Mouse (Mus musculus): ENCODE measurements around the gene Ppp1r26.

Ppp1r26 gene

DNA sequence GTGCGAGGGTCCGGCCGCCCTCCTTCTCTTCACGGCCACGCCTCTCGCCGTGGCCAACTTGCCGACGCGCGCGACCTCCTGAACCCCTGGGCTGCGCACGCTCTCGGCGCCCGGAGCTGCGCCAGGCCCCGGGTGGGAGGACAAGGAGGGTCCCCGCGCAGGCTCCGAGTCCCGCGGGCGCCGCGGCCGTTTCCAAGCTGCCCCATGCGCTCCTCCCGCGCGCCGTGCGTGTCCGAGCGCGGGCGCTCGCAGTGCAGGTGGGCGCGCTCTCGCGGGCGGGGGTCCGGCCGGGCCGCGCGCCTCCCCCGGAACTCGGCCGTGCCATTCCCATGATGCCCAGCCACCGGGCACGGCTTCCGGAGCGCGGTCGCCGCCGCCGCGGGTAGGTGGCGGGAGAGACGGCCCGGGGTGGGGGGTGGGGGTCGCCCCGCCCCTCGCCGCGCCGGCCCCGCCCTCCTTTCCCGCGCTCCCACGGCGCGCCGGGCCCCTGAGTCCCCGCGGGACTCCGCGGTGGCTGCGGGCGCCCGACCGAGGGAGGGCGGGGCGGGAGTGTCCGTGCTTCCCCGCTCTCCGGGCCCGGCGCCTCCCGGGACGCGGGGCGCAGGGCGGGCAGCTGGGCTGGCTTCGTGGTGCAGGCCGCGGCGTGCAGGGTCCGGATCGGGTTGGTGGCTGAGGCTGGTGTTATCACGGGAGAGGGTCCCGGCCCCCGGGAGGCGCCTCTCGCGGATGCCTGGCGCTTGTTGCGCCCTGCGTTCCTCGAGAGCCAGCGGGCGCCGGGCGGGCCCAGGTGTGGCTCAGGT, at the start of gene Ppp1r26:
Gene Ppp1r26, plus strand, starts transcription at position 286 of the 800 bp plus-strand sequence.
- peak; percentile 37 to 51 for DNase-seq (ENCODE audit: low spot score in 2 of 2)

DNA sequence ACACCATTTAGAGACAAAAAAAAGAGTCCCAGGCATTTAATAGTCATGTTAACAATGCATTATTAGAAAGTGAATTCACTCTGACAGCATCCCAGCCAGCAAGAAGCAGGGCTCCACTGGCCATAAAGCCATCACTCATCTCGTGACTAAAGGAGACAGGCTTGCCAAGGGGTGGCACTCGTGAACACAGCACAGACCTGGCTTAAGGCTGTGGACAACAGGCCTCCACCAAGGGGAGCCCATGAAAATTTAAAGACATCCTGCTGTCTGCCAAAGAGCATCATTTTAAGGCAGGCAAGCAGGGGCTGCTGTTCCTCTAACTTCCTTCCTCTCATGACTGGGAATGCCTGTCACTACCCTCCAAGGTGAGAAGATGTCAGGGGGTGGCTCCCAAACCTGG, 49.7 kb upstream of the Ppp1r26 start:
- no peak for DNase-seq (ENCODE audit: low spot score in 2 of 2)

DNA sequence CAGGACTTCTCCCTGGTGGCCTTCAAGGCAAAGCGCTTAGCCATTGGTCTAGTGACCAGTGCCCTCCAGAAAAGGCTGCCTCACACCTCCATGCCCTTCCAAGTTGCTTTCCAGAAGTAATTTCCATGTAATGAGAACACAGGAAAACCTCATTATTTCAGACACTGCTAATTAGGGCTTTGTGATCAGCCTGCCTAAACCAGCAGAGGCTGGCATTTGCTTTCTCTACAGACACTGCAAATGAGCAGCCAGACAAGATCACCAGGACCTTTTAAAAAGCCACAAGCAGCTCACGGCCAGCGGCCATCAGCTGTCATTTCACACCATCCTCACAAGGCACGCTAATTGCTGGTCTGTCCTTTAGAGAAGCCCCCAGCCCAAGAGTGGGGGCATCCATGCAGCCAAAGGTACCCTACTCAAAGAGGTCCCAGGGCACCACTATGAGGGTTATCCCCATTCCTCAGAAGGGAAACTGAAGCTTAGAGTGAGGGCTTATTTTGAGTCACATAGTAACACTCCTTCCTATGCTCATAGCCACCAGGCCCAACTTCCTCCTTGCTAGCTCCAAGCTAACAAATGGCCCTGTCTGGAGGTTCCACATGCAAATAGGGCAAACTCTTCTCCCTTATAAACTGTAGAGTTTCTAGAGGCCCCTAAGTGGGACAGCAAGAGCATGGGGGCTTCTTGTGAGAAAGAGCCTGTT, 49.0 kb upstream of the Ppp1r26 start:
- DNase-seq (ENCODE audit: low spot score in 2 of 2): no peak

DNA sequence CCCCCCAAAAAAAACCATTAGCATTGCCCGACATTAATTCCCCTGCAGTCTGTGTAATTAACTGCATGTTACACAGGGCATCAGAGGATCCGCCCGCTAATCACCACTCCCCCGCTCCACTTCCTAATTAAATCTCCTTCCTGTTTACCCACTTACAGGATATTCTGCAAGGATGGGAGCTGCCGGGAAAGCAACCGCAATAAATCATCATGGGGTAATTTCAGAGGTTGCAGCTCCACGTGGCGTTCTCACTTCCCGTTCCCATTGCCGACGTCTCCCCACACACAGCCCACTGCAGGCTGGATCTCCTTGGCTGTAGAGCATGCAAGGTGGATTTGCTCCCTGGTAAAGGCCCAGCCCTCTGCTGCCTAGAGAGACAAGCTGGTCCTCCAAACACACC, 45.0 kb upstream of the Ppp1r26 start:
- DNase-seq (ENCODE audit: low spot score in 2 of 2): no peak

DNA sequence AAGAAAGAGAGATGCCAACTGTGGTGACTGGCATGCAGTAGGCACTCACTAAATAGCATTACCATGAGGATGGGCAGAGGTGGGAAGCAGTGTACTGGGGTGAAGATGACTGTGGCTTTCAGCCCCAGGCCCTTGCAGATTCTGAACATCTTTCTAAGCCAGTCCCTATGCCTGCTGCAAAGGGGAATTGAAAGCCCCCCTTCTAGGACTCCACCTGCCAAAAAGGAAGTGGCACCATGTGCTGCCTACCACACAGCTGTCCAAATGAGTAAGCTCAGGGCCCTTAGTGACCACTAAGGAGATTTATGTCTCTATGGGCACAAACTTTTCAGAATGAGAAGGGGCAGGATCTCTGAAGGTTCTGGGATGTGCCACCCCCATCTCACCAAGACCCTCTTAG, 44.5 kb upstream of the Ppp1r26 start:
- DNase-seq (ENCODE audit: low spot score in 2 of 2): no peak

DNA sequence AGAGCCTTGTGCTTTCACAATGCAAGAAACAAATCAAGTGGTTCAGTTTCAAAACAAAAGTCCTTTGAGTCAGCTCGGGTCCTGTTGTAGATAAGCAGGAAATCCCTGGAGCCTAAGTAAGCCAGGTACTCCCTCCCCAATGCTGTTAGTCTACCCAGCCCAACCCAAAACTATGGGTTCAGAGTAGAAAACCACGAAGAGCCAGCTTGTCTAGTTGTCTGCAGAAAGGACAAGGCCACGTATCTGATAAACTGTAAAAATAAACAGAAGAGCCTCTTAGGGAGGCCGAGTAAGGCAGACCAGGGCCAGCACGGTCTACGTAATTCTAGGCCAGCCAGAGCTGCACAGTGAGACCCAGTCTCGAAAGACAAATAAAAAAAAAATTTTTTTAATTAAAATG, 38.8 kb upstream of the Ppp1r26 start:
- DNase-seq (ENCODE audit: low spot score in 2 of 2): no peak

DNA sequence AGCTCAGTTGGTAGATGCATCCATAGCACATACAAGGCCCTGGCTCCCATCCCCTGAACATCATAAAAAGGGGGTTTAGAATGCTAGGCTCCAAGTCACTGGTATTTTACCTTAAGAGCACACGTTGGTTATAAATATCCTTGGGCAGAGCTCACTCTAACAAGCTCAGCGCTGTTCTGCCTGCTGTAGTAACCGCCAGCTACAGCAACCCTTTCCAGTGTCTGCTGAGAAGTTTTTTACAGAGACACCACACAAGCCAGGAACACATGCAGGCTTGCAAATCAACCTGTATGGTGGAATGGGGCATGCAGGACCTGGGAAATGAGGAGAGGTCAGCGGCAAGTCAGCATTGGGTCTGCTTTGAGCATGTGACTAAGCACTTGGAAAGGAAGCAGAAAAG, 37.5 kb upstream of the Ppp1r26 start:
- no peak for DNase-seq (ENCODE audit: low spot score in 2 of 2)

DNA sequence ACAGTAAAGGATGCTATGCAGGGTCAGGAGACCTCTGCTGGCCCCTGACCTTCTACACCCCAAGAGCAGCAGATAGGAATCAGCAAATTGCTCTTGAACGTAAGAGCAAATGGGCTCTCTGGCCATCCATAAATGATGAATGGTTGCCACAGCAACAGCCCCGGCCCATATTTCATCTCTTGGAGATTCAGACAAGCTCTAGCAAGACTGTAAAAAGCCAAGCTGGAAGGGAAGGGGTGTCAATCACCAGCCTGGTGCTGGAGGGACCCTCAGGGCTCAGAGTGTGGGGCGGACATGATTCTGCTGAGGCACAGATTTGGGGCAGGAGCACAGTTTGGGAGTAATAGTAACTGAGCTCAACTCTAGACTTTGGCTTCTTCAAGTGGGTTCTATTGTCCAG, 37.0 kb upstream of the Ppp1r26 start:
- DNase-seq (ENCODE audit: low spot score in 2 of 2): no peak

DNA sequence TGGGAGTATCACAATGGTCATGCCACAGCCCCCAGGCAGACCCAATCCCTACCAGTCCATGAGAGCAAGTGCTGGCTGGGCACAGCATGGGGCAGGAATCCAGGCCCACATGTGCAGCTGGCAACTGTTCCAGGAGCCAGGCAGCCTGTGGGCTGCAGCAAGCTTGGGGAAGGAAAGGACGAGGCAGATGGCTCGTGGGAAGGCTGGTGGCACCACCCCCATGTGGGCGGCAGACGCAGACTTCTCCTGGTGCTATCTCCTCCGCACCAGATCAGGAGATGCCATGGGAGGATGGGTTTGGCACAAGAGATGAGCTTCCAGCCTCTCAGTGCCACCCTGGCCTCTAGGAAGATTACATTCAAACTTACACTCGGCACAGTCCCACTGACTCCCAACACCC, 33.7 kb upstream of the Ppp1r26 start:
- peak; percentile 92 to 96 for DNase-seq (ENCODE audit: low spot score in 2 of 2)

DNA sequence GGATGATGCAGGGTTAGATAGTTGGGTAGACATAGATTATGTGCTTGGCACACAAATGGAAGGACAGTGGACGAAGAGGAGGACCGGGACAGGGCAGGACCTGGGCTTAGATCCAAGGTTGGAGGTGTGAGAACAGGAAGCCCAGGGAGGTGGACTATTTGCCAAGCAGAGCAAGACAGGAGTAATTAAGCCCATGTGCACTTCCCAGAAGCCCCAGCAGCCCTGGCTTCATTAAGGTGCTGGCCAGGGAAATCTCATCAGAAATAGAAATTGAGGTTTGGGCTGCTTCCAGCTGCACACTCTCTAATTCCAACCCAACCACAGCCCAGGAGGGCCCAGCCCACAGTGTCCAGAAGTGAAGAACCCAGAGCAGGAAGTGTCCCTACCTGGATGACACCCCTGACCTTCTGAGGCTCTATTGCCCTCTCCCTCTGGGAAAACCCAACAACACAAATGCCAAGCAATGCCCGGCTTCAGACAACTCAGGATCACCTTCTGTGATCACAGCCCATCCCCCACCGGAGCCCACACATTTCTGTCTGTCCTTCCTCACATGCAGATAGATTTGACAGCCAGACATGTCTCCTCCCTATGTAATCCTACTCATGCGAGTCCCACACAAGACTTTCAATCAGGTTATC, 32.4 kb upstream of the Ppp1r26 start:
- DNase-seq (ENCODE audit: low spot score in 2 of 2): no peak

DNA sequence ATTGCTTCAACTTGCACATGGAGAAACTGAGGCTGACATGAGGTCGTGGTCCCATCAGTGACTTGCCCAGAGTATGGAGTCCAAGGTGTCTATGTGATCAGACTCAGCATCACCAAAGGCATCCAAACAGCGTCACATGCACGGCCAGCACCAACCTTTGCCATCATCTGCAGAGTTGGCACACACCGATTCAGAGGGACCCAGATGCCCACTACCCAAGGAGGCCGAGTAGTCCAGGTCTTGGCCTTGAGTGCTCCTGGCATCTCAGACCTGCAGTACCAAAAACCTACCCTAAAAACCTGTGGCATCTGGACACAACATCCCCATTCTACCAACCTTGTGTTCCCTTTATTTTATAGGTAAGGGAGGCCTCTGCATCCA, 31.9 kb upstream of the Ppp1r26 start:
- no peak for DNase-seq (ENCODE audit: low spot score in 2 of 2)

DNA sequence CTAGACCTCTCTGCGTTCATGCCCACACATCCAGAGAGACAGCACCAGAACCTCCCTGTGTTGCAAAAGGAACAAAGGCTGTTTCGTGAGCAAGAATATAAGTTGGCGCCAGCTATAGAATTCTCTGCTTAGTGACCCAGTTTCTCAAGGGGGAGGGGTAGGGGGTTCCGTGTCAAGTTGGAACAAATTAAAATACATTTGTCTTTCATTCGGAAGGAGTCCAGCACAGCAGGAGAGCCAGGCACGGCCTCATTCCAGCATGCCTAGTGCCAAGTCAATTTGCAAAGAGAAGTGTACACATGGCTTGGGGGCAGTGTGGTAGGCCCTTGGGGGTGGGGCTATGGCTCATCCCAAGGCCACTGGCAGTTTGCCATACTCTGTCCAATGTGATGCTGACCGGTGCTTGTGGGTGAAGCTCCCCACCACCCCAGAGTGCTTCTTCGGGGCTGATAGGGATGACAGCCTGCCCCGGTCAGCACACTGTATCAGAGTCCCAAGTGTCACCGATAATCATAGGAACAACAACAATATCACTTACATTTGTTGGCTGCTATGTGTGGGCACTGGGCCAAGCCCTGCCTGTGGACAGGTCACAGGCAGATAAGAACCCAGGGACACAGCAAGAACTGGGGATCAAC, 31.1 kb upstream of the Ppp1r26 start:
- DNase-seq (ENCODE audit: low spot score in 2 of 2): peak; percentile 61 to 78

DNA sequence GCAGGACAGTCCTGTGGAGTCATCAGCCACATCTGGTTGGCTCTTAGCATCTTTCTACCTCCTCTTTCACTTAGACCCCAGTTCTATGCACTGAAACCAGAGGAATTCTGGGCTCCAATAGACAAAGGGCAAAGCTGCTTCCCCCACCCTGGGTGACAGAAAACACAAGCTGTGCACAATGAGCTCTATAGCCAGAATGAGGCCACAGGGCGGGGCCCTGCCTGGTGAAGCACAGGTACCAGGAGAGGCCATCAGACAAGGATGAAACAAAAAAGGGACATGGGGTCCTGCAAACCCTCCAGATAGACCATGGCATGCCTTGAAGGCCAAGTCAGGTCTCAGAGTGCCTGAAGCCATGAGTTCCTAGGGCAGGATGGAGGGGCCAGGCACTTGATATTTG, 30.1 kb upstream of the Ppp1r26 start:
- DNase-seq (ENCODE audit: low spot score in 2 of 2): no peak

DNA sequence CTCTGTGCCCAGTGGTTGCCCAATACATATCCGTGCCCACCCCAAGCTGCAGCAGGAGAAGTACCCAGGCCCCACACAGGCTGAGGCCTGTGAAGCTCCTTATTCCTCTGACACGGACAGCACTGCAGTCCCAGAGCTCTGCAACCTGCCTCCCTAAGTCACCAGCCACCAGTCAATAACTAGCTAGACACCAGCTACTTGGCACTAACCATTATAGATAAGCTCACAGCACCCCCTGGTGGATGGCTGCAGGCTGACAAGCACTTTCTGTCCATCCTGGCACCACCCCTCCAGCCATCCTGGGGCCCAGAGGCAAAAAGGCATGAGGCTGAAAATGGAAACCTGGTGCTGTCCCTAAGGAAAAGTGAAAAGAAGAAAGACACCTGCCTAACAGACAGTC, 28.6 kb upstream of the Ppp1r26 start:
- peak; percentile 92 to 93 for DNase-seq (ENCODE audit: low spot score in 2 of 2)

DNA sequence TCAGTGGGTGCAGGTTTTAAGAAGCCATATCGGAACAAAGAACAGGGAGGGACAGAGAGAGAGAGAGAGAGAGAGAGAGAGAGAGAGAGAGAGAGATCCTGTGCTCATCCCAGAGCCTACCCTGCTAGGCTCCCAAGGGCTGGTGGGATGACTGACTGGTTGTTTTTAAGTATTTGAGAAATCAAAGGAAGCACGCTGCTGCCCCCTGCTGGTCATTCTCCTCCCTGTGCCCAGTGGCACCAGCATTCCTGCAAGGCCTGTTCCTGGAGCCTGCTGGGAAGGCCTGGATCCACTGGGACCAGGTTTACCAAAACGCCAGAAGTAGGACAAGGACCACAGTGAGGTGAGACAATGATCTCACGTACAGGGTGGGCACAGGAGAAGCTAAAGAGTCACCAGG, 26.7 kb upstream of the Ppp1r26 start:
- DNase-seq (ENCODE audit: low spot score in 2 of 2): peak; percentile 94 to 97

DNA sequence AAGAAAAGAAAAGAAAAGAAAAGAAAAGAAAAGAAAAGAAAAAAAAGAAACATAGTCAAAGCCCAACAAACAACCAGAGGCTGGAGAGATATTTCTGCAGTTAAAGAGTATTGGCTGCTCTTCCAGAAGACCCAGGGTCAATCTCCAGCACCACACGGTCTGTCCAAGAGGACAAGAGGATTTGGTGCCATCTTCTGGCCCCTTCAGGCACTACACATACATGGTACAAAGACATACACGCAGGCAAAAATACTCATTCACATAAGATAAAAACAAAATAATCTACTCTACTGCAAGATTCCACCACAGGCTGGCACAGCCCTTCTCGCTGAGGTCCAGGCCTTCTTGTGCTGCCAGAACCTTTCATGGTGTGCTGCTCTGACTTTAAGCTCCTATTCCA, 23.4 kb upstream of the Ppp1r26 start:
- DNase-seq (ENCODE audit: low spot score in 2 of 2): no peak

DNA sequence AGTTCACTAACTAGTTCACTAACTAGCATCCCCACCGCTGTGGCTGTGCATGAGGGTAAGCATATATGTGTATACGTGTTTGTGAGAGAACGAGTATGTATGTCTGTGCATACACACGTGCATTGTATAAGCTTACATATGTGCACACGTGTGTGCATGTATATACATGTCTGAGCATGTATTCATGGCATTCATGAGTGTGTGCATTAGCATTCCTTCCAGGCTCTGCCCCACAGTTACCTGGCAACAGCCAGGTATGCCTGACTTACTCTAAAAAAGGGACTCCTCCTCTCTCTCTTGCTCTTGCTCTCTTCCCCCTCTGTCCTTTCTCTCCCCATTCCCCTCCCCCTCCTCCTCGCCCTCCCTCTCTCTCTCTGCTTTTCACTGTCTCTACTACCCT, 19.4 kb upstream of the Ppp1r26 start:
- no peak for DNase-seq (ENCODE audit: low spot score in 2 of 2)

DNA sequence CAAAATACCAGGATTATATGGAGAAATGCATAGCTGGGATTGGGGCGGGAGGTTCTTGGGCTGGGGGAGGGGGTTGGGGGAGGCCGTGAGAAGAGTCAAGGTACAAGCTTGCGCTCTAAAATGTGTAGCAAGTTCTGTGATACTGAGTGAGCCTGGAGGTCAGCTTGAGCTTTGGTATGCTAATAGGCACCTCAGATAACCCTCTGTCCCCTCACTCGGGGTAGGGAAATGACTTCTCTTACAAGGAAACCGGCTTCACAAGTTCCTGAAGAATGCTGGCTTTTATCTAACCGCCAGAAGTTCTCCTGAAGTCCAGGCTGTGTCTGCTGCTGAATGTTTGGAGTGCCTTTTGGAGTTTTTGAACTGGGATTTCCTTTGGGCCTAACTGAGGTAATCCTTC, 15.8 kb upstream of the Ppp1r26 start:
- DNase-seq (ENCODE audit: low spot score in 2 of 2): no peak

DNA sequence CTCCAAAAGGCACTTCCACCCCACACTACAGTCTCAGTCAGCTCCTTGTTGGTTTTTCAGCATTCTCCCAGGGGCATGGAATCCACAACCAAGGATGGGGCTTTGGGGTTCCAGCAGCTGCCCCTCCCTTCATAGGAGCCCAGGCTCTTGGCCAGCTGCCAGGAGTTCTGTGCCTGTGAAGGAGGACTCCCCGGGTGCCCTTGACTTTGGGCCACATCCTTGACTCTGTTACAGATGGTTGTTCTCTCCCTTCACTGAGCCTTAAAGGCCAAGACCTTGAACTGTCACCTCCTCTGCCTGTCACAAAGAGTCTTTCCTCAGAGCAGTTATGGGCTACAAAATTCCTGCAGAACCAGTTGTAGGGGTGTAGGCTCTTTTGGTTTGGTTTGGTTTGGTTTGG, 13.8 kb upstream of the Ppp1r26 start:
- no peak for DNase-seq (ENCODE audit: low spot score in 2 of 2)

DNA sequence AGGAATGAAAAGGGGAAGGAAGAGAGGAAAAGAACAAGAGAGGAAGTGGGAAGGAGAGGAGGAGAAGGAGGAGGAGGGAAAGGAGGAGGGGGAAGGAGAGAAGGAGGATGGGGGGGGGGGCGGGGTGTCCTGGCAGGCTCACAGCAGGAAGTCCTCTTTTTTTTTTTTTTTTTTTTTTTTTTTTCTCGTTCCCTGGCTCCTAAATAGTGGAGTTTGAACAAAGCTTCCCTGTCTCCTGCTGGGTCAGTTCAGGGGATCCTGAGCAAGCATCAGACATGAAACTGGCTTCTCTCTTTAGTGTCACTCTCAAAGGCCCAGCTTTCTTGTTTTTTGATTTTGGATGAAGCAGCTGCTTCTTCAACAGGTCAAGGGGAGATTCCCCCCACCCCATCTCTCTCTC, 13.1 kb upstream of the Ppp1r26 start:
- no peak for DNase-seq (ENCODE audit: low spot score in 2 of 2)

DNA sequence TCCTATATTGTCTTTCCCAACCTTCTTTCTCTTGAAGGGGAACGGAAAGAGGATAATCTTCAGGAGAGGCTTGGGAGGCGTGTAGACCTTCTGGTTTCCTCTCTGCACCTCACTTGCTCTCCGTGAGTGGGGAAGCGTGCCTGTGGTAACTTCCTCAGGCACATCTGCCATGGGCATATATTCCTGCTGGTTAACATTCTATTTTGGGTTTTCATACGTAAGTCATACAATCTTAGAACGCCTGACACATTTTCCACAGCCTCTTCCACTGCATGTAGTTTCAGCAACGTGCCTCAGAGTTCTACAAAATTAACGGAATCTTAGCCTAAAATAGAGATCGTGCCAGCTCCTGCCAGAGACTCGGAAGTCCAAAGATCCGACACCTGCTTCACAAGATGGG, 11.2 kb upstream of the Ppp1r26 start:
- no peak for DNase-seq (ENCODE audit: low spot score in 2 of 2)

DNA sequence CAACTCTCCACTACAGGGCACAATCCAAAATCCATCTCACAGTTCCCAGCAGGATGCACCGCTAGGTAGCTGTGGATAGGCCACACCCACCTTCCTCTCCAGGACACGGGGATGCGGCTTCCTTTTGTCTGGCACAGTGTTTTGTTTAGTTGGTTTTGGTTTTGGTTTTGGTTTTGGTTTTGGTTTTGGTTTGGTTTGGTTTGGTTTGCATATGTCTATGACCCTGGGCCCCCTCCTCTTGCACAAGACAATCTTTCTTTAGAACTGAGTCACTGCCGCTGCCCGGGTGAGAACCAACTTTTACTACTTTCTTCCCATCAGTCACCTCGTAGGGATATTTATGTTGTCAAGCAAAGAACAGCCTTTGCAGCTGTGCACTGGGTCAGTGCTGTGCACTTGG, 5.8 kb upstream of the Ppp1r26 start:
- DNase-seq (ENCODE audit: low spot score in 2 of 2): no peak

DNA sequence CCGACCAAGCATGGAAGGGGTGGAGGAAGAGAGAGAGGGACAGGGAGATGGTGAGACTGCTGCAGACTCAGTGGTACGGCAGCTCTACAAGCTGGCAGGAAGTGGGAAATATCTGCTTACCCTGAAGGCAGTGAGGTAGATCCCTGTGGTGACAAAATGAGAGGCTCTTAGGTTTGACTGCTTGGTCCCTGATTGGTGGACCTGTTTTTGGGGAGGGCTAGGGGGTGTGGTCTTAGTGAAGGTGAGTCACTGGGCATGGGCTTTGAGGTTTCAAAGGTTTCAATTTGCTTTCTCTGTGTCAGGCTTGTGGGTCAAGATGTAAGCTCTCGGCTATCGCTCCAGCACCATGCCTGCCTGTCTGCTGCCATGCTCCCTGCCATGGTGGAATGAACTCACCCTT, 1.5 kb upstream of the Ppp1r26 start:
- DNase-seq (ENCODE audit: low spot score in 2 of 2): no peak
